Mouse (Mus musculus): ENCODE measurements around the gene Gfral. TPM values are rescaled to one million over a fixed set of nuclear protein-coding genes. Genes with fewer than 3 reads are reported as not detected.
A peak's percentile ranks its signal among the peaks of the same experiment; 100 is the strongest.
"Not testable (repeated sequence)": the region's sequence is repeated elsewhere in the genome, so short reads cannot be mapped to it uniquely, and the experiment has no call there.

Gfral gene
- polyA plus RNA-seq, 1 experiment from 2014 or later: not detected

GRCm38 (mm10) chr9:76196917-76197316 lies 16.5 kb downstream of the Gfral start:
- Histone ChIP-seq H3K27ac (no peak overlapping the region), H3K4me3 (no peak overlapping the region), H3K36me3 (replicated peaks) (no peaks in the 10 kb centered on the region), H3K9me3 (no peaks in the 10 kb centered on the region), H3K4me1 (no peaks in the 10 kb centered on the region), H3K27me3 (ENCODE audit: poor library complexity, severe bottlenecking) (no peaks in the 10 kb centered on the region)
- WGBS: 81% methylated on average over 4 of the region's 4 CpGs
- no peak for DNase-seq (ENCODE audit: extremely low spot score, low spot score)

GRCm38 (mm10) chr9:76179221-76179620 lies 34.2 kb downstream of the Gfral start:
- H3K27ac ChIP-seq: no peak overlapping the region
- no peaks in the 10 kb centered on the region for H3K27me3 ChIP-seq (ENCODE audit: poor library complexity, severe bottlenecking)
- DNase-seq (ENCODE audit: extremely low spot score, low spot score): no peak
- H3K4me1 ChIP-seq: no peaks in the 10 kb centered on the region
- no peaks in the 10 kb centered on the region for H3K9me3 ChIP-seq
- no peaks in the 10 kb centered on the region for H3K36me3 ChIP-seq (replicated peaks)
- no peak overlapping the region for H3K4me3 ChIP-seq

- no peak overlapping the region for H3K27ac ChIP-seq
- DNase-seq (ENCODE audit: extremely low spot score, low spot score): no peak
- 75% methylated on average over 5 of the region's 5 CpGs for whole genome bisulfite sequencing
- H3K4me3 ChIP-seq: no peak overlapping the region
- H3K36me3 ChIP-seq (replicated peaks): no peaks in the 10 kb centered on the region
- no peaks in the 10 kb centered on the region for H3K27me3 ChIP-seq (ENCODE audit: poor library complexity, severe bottlenecking)
- H3K4me1 ChIP-seq: no peaks in the 10 kb centered on the region
- no peaks in the 10 kb centered on the region for H3K9me3 ChIP-seq
These were observed 40.7 kb downstream of the Gfral start for GRCm38 (mm10) chr9:76172686-76173295.

GRCm38 (mm10) chr9:76168355-76168754 lies 45.1 kb downstream of the Gfral start:
- H3K4me1 ChIP-seq: no peaks in the 10 kb centered on the region
- no peak overlapping the region for H3K27ac ChIP-seq
- no peak for DNase-seq (ENCODE audit: extremely low spot score, low spot score)
- no peaks in the 10 kb centered on the region for H3K27me3 ChIP-seq (ENCODE audit: poor library complexity, severe bottlenecking)
- H3K4me3 ChIP-seq: no peak overlapping the region
- WGBS: 63% methylated on average over 3 of the region's 3 CpGs
- H3K36me3 ChIP-seq (replicated peaks): no peaks in the 10 kb centered on the region
- no peaks in the 10 kb centered on the region for H3K9me3 ChIP-seq

- Histone ChIP-seq H3K27ac (no peak overlapping the region), H3K4me3 (no peak overlapping the region), H3K36me3 (replicated peaks) (no peaks in the 10 kb centered on the region), H3K9me3 (no peaks in the 10 kb centered on the region), H3K27me3 (ENCODE audit: poor library complexity, severe bottlenecking) (no peaks in the 10 kb centered on the region), H3K4me1 (no peaks in the 10 kb centered on the region)
- 66% methylated on average over 8 of the region's 8 CpGs for WGBS
- DNase-seq (ENCODE audit: extremely low spot score, low spot score): no peak
These were observed 51.0 kb downstream of the Gfral start for GRCm38 (mm10) chr9:76162446-76162845.

GRCm38 (mm10) chr9:76145593-76145992 lies 67.9 kb downstream of the Gfral start:
- 47% methylated on average over 3 of the region's 3 CpGs for WGBS
- no peaks in the 10 kb centered on the region for H3K36me3 ChIP-seq (replicated peaks)
- peaks cover 16% of the 10 kb centered on the region for H3K4me1 ChIP-seq
- H3K27ac ChIP-seq: no peak overlapping the region
- H3K27me3 ChIP-seq (ENCODE audit: poor library complexity, severe bottlenecking): no peaks in the 10 kb centered on the region
- no peaks in the 10 kb centered on the region for H3K9me3 ChIP-seq
- no peak for DNase-seq (ENCODE audit: extremely low spot score, low spot score)
- H3K4me3 ChIP-seq: no peak overlapping the region

GRCm38 (mm10) chr9:76138378-76139109 lies 74.9 kb downstream of the Gfral start:
- WGBS: 88% methylated on average over 3 of the region's 3 CpGs
- no peak for DNase-seq (ENCODE audit: extremely low spot score, low spot score)

GRCm38 (mm10) chr9:76134042-76134441 lies 79.4 kb downstream of the Gfral start:
- H3K4me3 ChIP-seq: no peak overlapping the region
- no peaks in the 10 kb centered on the region for H3K4me1 ChIP-seq
- no peak overlapping the region for H3K27ac ChIP-seq
- no peaks in the 10 kb centered on the region for H3K27me3 ChIP-seq (ENCODE audit: poor library complexity, severe bottlenecking)
- 87% methylated on average over 6 of the region's 6 CpGs for WGBS
- H3K36me3 ChIP-seq (replicated peaks): no peaks in the 10 kb centered on the region
- DNase-seq (ENCODE audit: extremely low spot score, low spot score): no peak
- H3K9me3 ChIP-seq: no peaks in the 10 kb centered on the region

More at GRCm38 (mm10) chr9:76138378-76139109, 74.9 kb downstream of the Gfral start:
- Histone ChIP-seq H3K36me3 (replicated peaks) (no peaks in the 10 kb centered on the region), H3K9me3 (no peaks in the 10 kb centered on the region), H3K27ac (no peak overlapping the region), H3K27me3 (ENCODE audit: poor library complexity, severe bottlenecking) (no peaks in the 10 kb centered on the region), H3K4me3 (no peak overlapping the region), H3K4me1 (peaks cover 7% of the 10 kb centered on the region)

GRCm38 (mm10) chr9:76129353-76129752 lies 84.1 kb downstream of the Gfral start:
- Histone ChIP-seq H3K27me3 (ENCODE audit: poor library complexity, severe bottlenecking) (no peaks in the 10 kb centered on the region), H3K4me3 (no peak overlapping the region), H3K4me1 (no peaks in the 10 kb centered on the region), H3K36me3 (replicated peaks) (no peaks in the 10 kb centered on the region), H3K9me3 (no peaks in the 10 kb centered on the region), H3K27ac (no peak overlapping the region)
- no peak for DNase-seq (ENCODE audit: extremely low spot score, low spot score)
- 82% methylated on average over 1 of the region's 1 CpGs for WGBS

GRCm38 (mm10) chr9:76124249-76124648 lies 89.2 kb downstream of the Gfral start:
- no peak overlapping the region for H3K27ac ChIP-seq
- H3K4me3 ChIP-seq: no peak overlapping the region
- no peak for DNase-seq (ENCODE audit: extremely low spot score, low spot score)
- H3K27me3 ChIP-seq (ENCODE audit: poor library complexity, severe bottlenecking): no peaks in the 10 kb centered on the region
- 89% methylated on average over 4 of the region's 4 CpGs for WGBS
- H3K4me1 ChIP-seq: no peaks in the 10 kb centered on the region
- no peaks in the 10 kb centered on the region for H3K36me3 ChIP-seq (replicated peaks)
- no peaks in the 10 kb centered on the region for H3K9me3 ChIP-seq

- H3K27me3 ChIP-seq (ENCODE audit: poor library complexity, severe bottlenecking); H3K4me1 ChIP-seq; H3K4me3 ChIP-seq; H3K27ac ChIP-seq; H3K36me3 ChIP-seq (replicated peaks); H3K9me3 ChIP-seq: not testable (repeated sequence)
- DNase-seq (ENCODE audit: extremely low spot score, low spot score): peak; percentile 35
- 4% methylated on average over 2 of the region's 2 CpGs for WGBS
These were observed 90.6 kb downstream of the Gfral start for GRCm38 (mm10) chr9:76122888-76123287.

All from forebrain, embryonic 10.5 days (tissue).